15 mouse cellular contexts compared by ENCODE assay signal in genomic region chr3:35929406-35929805, GRCm38 (mm10). TPM values are rescaled to one million over a fixed set of nuclear protein-coding genes. Genes with fewer than 3 reads are reported as not detected.
DNase-seq lines count a peak whose midpoint lies in the region; ATAC-seq lines count a peak whose summit lies in the region.
"Had no signal": no experiment of that assay in that cellular context is flagged by ENCODE, and none has a peak within 500 bp of the region (broad histone marks: within the 10 kb centered on the region; RNA-seq: fewer than 3 reads in every experiment).

No protein-coding gene starts in this region.

- H3K36me3 ChIP-seq in heart, embryonic 15.5 days, result no peaks in the 10 kb centered on the region
- no peaks in the 10 kb centered on the region for H3K36me3 ChIP-seq in liver, embryonic 13.5 days
- H3K36me3 ChIP-seq: kidney, embryonic 15.5 days; midbrain, embryonic 15.5 days had no signal

- H3K9me3 ChIP-seq in heart, embryonic 15.5 days (replicated peaks), result no peaks in the 10 kb centered on the region
- no peaks in the 10 kb centered on the region for H3K9me3 ChIP-seq in liver, embryonic 13.5 days (replicated peaks)
- H3K9me3 ChIP-seq: hindbrain, embryonic 10.5 days; kidney, embryonic 15.5 days; midbrain, embryonic 15.5 days had no signal

- ATAC-seq in heart, embryonic 15.5 days (replicated peaks; ENCODE audit: insufficient number of reproducible peaks, insufficient read depth, low FRiP score, low read depth), result no peak
- ATAC-seq in liver, embryonic 13.5 days (ENCODE audit: low read depth), result peak; percentile 24; the same call in 1 of the 2 replicates
- ATAC-seq: forebrain, embryonic 16.5 days; midbrain, embryonic 15.5 days had no signal

- WGBS in heart, embryonic 15.5 days, result 29% methylated on average over 3 of the region's 3 CpGs
- WGBS in liver, embryonic 13.5 days (ENCODE audit: insufficient replicate concordance), result 13% methylated on average over 3 of the region's 3 CpGs

- no peak overlapping the region for H3K4me3 ChIP-seq in heart, embryonic 15.5 days
- peak overlapping the region; percentile 41 for H3K4me3 ChIP-seq in liver, embryonic 13.5 days (replicated peaks)
- H3K4me3 ChIP-seq: hindbrain, embryonic 10.5 days; kidney, embryonic 15.5 days; midbrain, embryonic 15.5 days had no signal

- no peak overlapping the region for H3K4me2 ChIP-seq in heart, embryonic 15.5 days
- peak overlapping the region; percentile 68 for H3K4me2 ChIP-seq in liver, embryonic 13.5 days
- H3K4me2 ChIP-seq: midbrain, embryonic 15.5 days had no signal

- H3K4me1 ChIP-seq in heart, embryonic 15.5 days (replicated peaks), result peaks cover 33% of the 10 kb centered on the region
- peaks cover 73% of the 10 kb centered on the region for H3K4me1 ChIP-seq in liver, embryonic 13.5 days (replicated peaks)

- peak overlapping the region; percentile 43; the same call in 1 of the 2 replicates for H3K27ac ChIP-seq in heart, embryonic 15.5 days
- peak overlapping the region; percentile 79 for H3K27ac ChIP-seq in liver, embryonic 13.5 days
- H3K27ac ChIP-seq: hindbrain, embryonic 10.5 days; kidney, embryonic 15.5 days; midbrain, embryonic 15.5 days had no signal

- no peaks in the 10 kb centered on the region for H3K27me3 ChIP-seq in heart, embryonic 15.5 days
- H3K27me3 ChIP-seq in liver, embryonic 13.5 days, result no peaks in the 10 kb centered on the region
- H3K27me3 ChIP-seq: kidney, embryonic 15.5 days; midbrain, embryonic 15.5 days had no signal

- no peak overlapping the region for H3K9ac ChIP-seq in heart, embryonic 15.5 days
- H3K9ac ChIP-seq in liver, embryonic 13.5 days, result peak overlapping the region; percentile 57
- H3K9ac ChIP-seq: kidney, embryonic 15.5 days; midbrain, embryonic 15.5 days had no signal

- intact Hi-C loops in heart, postnatal 25 days (cut with DNase I), result no loop called here

- no peak for DNase-seq in heart, postnatal 25 days (ENCODE audit: low spot score)
- DNase-seq in right cerebral cortex, adult 18-20 months, result peak; percentile 24
- DNase-seq in right cerebral cortex, postnatal 25 days, result no peak
- no peak for DNase-seq in liver, embryonic 13.5 days
- DNase-seq in urinary bladder, postnatal 36 days (ENCODE audit: low spot score in 2 of 2), result no peak
- DNase-seq in ovary, postnatal 36 days (ENCODE audit: low spot score), result no peak
- DNase-seq: adrenal gland, postnatal 14 days; cerebellum, adult 9-11 months; gastrocnemius, postnatal 25 days; lung, postnatal 4 days had no signal

RNA-seq across cellular contexts. Expression of gene Dcun1d1, which starts 7.8 kb away (rescaled TPM):
- polyA plus RNA-seq in heart, embryonic 15.5 days (2015; fragmentation: Nextera tagmentation; extraction: Ambion mirVana), result 74.1 and 87.4 TPM in 2 replicates
- total RNA-seq in heart, postnatal 25 days (2021), result 10 to 100 TPM; 55.8 to 59.2 TPM
- 98.7 and 125 TPM in 2 replicates for polyA plus RNA-seq in liver, embryonic 13.5 days (2015; fragmentation: Nextera tagmentation; extraction: Ambion mirVana)
